Mouse (Mus musculus) spleen, adult 2 months (tissue): ENCODE data around the gene Notch4.

ENCODE experiments used
- CTCF ChIP-seq: fragments of 200-500 bp; IDR thresholded peaks from 2 replicates; pipeline ENCODE4 v1.5.1; 2011; ENCODE audit warnings: mild to moderate bottlenecking, inconsistent platforms; ENCODE audit not compliant: insufficient read depth, insufficient read length, insufficient replicate concordance; ENCODE audit errors: extremely low read depth
- POLR2A ChIP-seq: fragments of 200-500 bp; IDR thresholded peaks from 2 replicates; pipeline ENCODE4 v1.6.1; 2011; ENCODE audit warnings: low read depth, low read length, inconsistent platforms

GRCm38 (mm10) chr17:34592581-34593549 lies 28.8 kb downstream of the Notch4 start:
- TF ChIP-seq CTCF (no peak), POLR2A (no peak)
